Mouse (Mus musculus) large intestine, adult 2 months (tissue): ENCODE results near the gene Ctbs. TPM values are rescaled to one million over a fixed set of nuclear protein-coding genes. Genes with fewer than 3 reads are reported as not detected.
A peak's percentile ranks its signal among the peaks of the same experiment; 100 is the strongest.

Source experiments
- DNase-seq: peaks from one replicate; pipeline ENCODE4 v3.0.0-alpha.2; 2012; ENCODE audit warnings: low read depth, low spot score
- WGBS: fragments of 180-500 bp; shearing (Covaris S2); methylation state at CpG from one replicate; pipeline ENCODE4 v1.1.7; 2018; 5-methylcytosine and 5-hydroxymethylcytosine counted together
- polyA plus RNA-seq: library from polyadenylated mRNA; depleted of rRNA; stranded (reverse); fragments of >200 nt; gene quantifications from 2 replicates; pipeline ENCODE4 v1.2.3, GENCODE M21; 2012; rRNA removed

Gene Ctbs
- 1.9 and 2.2 TPM in 2 replicates for polyA plus RNA-seq

DNA sequence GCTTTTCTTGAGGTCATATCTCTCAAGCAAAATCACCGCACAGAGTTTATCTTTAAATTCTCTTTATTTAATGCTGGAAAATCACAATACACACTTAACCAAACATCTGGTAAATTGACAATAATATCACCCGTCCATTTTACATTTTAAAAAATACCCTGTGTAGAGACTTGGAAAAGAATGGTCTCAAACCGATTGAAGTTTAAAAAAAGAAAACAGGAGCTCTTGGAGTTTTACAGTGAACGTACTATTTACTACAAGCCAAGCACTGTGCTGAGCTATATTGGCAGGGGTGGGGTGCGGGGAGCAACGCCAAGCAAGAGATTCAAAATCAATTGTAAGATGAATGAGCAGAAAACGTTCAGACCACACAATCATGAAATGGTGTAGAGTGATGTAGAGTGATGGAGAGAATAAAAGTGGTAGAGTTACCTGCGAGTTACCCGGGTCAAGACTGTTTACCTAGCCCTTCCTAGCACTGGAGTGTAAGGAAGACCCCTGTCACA lies at the start of gene Ctbs:
TSS of gene Ctbs (plus strand) at position 51 of the 506 bp plus-strand sequence.
- 43% methylated on average over 9 of the region's 9 CpGs for WGBS
- no peak for DNase-seq

DNA sequence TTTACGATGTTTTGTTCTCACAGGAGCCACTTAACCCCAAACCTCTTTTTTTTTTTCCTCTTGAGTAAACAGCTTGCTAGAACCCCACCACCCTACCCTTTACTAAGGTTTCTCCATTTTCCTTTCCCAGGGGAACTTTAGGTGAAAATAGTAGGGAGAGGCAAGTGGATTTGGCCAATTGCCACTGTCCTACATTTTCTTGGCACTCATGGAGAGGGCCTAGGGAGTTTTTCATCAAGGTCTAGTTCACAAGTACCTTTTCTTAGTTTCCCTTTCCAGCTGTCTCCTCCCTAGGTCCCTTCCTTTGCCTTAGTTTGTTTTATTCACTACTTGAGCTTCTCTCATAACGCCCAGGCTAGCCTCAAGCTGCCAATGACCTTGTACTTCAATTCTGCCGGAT lies 45.8 kb upstream of the Ctbs start:
- 17% methylated on average over 3 of the region's 3 CpGs for WGBS
- DNase-seq = no peak

DNA sequence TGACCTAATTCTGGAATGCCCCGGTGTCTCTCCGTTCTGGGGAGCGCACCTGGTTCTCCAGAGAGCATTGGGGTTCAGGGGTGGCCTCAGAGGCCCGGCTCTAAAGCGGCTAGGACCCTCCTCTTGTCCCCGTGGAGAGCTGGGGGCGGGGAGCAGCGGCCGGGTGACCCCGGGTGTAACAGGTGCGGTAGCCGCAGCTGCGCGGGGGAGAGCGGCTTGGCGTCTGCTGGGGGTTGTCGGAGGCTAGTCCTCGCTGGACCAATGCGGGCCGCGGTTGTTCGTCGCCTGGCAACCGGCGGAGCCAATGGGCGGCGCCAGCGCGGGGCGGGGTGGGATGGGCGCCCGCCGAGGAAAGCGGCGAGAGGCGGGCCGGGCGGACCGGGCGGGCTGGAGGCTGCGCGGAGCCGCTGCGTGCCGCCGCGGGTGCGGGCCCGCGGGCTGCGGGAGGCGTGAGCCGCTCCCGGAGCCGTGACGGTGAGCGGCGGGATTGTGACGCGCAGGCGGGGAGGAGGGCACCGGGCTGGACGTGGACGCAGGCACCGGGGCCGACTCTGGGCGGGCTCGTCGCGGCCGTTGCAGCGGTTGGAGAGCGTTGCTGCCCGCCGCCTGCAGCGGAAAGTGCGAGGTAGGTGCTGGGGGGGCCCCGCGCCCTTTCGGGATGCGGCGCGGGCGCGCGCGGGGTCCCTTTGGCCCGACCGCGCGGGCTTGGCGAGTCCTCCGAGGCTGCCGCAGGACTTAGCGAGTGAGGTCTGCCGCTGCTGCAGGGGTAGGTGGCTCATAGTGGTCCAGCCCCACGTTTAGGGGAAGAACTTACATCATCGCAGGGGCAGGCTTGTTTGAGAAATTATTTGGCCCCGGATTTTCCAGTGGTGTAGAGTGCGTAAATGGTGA lies 45.0 kb upstream of the Ctbs start, which contains the start of gene Ssx2ip:
TSS of gene Ssx2ip (plus strand) at position 332 of the 891 bp plus-strand sequence.
- DNase-seq = no peak
- 1% methylated on average over 100 of the region's 100 CpGs for WGBS

DNA sequence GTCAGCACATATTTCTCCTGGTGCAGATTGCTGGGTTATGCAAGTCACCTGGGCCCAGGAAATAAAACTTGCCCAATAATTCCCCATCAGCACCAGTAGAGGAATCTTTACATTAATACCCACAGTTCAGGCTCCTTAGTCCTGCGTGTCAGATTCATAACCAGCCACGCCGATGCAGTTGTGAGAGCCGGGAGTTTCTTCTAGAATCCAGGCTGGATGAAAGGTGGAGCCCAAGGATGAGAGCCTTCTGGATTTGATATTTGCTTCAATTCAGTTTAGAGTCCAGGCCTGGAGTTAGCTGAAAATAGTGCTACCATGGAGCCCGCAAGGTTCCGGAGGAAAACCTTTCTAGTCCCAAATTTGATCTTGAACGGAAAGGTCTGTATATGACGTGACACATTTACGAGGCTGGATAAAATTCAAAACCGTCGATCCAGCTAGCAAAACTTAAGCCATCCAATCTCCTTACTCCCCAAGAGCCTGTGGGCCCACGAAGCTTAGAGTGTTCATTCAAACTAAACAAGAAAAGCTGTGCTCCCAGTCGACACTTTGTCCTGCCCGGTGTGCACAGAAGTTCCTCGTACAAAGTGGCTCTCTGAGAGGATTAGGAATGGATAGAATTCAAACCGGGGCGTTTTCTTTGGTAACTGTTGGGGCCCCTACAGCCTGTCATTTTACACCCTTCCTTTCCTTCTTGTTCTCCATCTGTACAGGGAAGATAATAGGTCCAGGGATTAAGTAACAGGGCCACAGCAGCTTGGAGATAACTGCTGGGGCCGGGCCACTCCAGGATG lies 44.2 kb upstream of the Ctbs start:
- 15% methylated on average over 18 of the region's 18 CpGs for WGBS
- peak; percentile 18 for DNase-seq

DNA sequence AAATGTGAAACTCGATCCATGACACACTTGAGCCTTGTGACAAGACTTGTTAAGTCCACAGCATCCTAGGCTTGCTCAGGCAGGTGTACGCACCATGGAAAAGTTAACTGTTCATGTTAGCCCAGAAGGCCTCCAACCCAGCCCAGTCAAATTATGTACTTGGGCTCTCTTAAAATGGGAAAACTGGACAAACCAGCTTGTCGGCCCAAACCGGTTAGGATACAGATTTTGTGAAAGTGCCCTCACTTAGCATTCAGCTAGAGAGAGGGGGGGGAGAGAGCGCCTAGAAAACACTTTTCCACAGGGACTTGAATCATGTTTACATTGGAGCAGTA lies 43.6 kb upstream of the Ctbs start:
- WGBS = 39% methylated on average over 5 of the region's 5 CpGs
- DNase-seq = peak; percentile 54

DNA sequence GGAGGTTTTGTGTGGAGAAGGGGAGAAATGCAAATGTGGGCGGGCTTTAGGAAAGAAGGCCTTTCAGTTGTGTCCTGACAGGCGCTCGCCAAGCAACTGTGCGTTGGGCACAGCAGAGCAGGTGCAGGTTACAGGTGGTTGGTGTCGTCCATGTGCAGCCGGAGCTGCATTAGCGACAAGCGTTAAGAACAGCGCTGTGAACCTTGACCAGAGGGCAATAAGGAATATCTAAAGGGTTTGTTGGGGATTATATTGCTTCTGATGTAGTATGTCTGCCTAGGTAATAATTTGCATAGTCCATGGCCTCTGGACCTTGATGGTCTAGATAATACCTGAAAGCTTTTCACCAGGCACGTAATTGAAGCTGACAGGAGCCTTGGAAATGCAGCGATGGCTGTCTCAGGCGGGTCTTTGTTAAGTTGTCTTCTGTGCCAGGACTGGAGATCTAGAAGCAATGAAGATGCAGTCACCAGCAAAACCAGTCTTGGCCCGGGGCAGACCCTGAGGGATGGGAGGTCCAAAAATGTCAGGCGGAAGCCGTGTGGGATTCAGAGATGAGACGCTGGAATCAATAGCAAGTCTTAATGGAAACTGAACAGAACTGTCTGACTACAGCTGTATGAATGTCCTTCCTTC lies 42.4 kb upstream of the Ctbs start:
- DNase-seq = peak; percentile 83
- 34% methylated on average over 16 of the region's 16 CpGs for WGBS

DNA sequence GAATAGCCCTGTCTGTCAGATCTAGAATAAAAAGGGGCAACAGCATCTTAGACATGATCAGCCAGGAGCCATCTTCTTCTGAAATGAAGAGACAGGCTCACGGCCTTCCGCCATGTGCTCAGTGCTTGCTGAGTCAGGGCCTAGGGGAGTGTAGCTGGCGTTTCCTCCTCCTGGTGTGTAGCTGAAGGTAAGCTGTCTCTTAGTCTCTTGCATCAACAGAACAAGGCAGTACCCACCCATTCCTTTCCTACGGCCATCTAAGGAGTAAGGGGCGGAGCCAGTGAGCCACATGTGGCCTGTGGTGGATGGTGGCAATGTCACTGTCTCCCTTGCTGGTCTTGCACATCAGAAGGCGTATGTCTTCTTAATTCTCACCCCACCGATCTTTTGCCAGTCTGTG lies 39.5 kb upstream of the Ctbs start:
- no peak for DNase-seq
- WGBS = 72% methylated on average over 7 of the region's 7 CpGs

DNA sequence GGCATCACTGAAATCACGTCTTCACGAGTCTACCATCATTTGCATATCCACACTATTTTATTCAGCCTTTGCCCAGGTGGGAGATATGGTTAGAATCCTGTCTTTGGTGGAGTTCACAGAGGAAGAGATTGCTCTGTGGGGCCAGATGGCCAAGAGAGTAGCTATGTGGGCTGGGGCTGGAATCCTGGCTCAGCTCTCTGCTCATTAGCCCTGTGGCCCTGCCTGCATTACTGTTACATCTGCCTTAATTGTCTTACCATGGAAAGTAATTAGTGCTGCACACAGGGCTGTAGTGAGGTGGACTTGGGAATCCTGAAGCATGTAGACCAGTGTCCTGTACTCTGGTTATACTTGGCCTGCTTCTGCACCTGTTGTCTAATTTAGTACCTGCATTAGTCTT lies 37.6 kb upstream of the Ctbs start:
- no peak for DNase-seq
- WGBS = 65% methylated on average over 2 of the region's 2 CpGs

DNA sequence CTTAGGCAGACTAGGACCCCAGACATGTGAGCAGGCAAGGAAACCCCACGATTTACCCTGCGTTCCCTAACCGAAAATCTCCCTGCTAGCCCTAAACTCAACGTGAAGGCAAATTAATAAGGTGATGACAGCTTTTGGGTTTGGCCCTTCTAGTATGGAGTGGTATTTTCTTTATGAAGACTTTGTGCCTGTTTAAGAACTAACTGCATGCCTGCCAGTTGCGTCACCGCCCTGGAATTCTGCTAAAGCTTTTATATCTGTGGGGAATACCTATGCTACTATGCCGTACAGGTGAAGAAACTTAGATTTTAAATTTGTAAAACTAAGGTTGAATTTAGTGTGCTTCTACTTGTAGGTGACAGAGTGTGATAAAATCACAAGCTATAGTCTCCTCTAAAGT lies 37.1 kb upstream of the Ctbs start:
- DNase-seq = no peak
- 92% methylated on average over 7 of the region's 7 CpGs for WGBS

DNA sequence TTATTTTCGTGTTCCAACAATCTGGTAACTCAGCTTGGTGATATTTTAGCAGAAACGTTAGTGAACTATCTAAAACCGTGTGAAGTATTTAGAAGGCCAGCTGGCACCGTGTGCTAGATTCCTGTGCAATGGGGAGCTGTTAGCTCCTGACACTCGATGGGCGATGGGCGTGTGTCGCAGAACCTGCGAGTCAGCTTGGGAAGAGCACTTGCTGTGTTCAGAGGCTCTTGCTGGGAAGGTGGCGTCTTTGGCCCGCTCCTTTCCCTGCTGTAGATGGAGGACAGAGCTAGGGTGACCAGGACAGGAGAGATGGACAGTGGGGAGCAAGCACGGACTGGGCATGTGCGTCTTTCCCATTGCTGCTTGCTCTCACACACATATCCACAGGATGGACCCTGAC lies 36.6 kb upstream of the Ctbs start:
- DNase-seq = no peak
- WGBS = 90% methylated on average over 13 of the region's 13 CpGs

DNA sequence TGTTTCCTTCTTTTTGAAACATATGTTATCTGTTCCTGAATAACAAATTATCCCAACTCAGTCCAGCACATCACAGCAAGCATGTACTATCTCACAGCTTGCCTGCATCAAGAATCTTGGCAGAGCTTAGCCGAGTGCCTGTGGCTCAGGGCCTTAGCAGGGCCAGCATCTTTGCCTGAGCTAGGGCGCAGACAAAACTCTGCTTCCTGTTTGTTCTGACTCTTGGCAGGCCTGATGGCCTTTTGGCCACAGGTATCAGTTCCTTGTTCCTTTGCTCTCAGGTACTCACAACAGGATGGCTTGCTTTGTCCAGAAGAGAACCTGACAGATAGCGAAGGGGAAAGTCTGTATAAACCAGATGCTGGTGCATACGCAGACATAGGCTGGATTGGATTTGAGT lies 35.6 kb upstream of the Ctbs start:
- DNase-seq = no peak

DNA sequence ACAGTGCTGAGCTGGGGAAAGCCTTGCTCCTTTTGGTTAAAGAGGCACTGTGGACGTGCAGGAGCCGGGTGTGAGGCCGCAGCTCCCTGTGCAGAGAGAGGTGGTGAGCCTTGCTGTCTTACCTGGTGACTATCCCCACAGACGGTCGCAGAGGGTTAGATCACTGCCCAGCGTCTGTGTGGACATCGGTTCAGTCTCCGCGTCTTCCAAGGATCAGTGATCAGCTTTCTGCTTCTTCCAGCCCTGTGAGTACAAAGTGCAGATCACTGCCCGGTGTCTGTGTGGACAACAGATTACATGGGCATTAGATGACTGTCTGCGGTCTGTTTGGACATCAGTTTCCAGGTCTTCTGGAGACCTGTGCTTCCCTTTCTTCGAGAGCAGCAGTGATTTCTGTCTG lies 35.0 kb upstream of the Ctbs start:
- no peak for DNase-seq
- 87% methylated on average over 12 of the region's 12 CpGs for WGBS

More for the DNA sequence above, 35.6 kb upstream of the Ctbs start:
- 50% methylated on average over 4 of the region's 4 CpGs for WGBS

DNA sequence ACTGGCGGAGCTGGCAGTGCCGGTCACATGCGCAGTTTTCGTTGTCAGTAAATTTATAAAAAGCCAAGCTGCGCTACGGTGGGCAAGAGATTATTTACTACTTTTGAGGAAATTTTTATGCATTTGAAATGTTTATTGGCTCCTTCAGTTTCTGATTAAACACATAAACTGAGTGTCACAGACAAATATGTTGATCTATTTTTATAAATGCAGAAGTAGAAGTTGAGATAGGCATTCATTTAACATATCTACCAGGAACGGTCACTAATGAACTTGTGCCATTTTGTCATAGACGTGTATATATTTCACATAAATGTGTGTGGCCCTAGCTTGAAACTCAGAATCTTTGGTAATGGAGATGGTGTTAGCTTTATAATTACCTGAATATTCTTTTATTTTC lies 31.7 kb upstream of the Ctbs start:
- WGBS = 94% methylated on average over 8 of the region's 8 CpGs
- DNase-seq = no peak

DNA sequence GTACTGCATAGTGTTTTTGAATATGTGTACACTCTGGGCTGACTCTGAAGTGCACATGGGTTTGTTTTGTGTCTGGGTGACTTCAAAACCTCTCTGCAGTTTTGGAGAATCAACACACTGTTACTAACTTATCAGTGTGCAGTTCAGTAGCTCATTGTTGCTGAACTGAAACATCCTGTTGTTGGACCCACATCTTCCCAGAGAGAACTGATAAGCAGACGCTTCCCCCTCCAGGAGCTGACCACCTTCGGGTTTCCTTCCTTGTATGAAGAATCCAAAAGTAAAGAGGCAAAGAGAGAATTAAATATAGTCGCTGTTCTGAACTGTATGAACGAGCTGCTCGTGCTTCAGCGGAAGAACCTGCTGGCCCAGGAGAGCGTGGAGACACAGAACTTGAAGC lies 30.7 kb upstream of the Ctbs start:
- 93% methylated on average over 7 of the region's 7 CpGs for WGBS
- DNase-seq = no peak

DNA sequence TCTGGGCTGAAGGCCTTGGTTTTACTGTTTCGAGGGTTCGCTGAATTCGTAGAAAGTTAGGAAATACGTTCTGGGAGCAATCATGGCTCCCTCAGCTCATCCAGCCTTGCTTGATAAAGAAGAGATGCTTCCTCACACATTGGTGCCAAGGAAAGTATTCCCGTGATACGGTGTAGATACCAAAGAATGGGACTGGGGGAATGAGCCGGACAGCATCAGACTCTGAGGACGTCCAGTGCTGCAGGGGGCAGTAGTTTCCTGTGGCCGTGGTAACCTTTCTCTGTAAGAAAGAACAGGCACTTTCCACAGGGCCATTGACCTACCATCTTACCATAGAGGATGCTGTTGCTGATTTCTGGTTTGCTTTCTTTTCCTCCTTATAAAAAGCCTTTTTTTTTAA lies 30.1 kb upstream of the Ctbs start:
- no peak for DNase-seq
- WGBS = 94% methylated on average over 9 of the region's 9 CpGs

DNA sequence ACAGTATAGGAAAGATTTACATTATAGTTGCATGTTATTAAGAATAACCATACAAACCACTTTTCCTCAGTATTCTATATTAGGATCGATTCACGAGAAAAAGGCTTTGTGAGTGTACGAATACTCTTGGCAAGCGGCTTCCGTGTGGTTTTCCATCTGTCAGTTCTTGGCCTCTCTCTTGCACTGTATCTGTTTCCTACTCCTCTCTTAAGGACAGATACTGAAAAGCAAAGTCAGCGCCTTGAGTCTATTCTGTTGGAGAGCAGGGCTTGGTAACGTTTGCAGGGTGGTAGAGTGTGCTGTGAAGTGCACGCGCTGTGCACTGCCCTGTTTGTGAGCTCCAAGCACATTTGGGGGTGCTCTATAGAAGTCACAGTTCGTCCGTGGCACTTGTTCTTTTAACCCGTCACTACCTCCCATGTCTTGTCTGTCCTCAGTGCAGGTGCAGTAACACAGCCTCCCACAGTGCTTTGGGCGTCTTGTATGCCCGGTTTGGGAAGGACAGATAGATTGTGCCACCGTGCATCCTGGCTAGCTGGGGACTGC lies 29.5 kb upstream of the Ctbs start:
- 89% methylated on average over 15 of the region's 15 CpGs for WGBS
- DNase-seq = no peak

DNA sequence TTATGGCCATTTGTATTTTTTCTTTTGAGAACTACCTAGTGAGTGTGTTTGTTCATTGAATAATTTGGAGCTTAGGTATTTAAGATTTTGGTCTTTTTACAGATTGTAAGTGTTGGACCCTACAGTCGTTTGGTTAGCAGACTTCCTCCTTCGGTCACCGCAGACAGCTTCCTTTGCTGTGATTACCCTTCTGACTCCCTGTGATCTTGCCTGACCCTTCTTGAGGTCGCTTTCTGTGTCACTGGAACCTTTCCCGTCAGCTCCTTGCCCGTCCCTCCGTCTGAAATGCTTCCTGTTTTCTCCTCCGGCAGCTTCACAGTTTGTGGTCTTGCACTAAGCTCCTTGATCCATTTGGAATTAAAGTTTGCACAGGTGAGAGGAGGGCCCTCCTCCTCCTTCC lies 27.8 kb upstream of the Ctbs start:
- WGBS = 52% methylated on average over 8 of the region's 8 CpGs

DNA sequence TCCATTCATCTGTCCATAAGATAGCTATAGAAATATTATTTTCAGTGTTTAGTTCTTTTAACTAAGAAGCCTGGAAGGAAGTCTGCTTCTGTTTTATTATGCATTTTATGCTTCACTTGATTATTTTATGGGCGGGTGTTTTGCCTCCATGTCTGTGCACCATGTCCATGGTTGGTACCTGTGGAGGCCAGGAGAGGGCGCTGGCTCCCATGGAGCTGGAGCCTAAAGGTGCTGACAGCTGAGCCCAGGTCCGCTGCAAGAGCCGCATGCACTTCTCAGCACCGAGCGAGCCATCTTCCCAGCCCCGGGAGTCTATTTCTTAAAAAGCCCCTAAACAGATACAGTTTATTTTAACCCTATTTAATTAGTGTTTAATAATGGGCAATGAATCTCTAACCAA lies 25.9 kb upstream of the Ctbs start:
- 87% methylated on average over 7 of the region's 7 CpGs for WGBS
- no peak for DNase-seq

More for the DNA sequence above, 27.8 kb upstream of the Ctbs start:
- no peak for DNase-seq

DNA sequence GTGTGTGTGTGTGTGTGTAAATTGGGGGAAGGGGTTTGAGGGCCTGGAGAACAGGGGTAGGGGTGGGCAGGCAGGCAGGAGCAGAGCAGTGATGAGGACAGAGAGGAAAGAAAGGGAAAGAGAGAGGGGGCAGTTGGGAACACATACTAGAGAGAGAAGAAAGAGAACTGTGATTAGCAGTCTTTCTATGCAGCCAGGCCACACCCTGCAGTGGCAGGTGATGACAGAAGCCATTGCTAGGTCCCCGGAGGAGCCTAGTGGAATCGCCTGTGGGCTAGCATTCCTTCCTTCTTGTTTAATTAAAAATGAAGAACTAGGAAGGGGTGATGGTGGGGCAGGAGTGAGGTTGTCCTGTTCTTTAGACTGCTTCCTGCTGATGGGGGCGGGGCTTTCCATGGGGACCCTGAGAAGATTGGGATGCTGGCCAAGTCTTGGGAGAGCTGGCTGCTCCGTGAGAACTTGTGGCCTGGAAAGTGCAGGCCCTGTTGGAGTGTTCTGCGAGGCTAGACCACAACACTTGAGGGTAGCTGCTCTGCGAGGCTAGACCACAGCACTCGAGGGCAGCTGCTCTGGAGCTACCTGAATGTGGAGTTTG lies 25.2 kb upstream of the Ctbs start:
- no peak for DNase-seq
- WGBS = 56% methylated on average over 7 of the region's 7 CpGs

DNA sequence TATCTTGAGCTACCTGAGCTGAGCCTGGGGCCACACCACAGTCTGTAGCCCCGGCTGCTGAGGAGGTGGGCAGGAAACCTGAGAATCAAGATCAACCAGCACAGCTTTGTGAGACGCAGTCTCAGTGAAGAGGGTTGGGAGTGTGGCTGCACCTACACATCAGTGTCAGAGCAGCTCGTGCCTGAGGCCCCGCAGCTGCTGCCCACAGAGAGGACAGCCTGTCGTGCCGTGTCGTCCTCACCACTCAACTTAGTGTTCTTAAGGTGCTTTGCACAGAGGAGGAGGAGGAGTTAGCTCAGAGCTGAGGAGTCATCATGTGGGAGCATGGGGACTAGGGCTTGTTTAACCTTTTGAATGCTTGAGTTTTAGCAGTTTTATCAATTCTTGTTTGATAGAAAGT lies 23.7 kb upstream of the Ctbs start:
- no peak for DNase-seq
- 94% methylated on average over 7 of the region's 7 CpGs for WGBS
